Mouse (Mus musculus) C2C12 (cell line): ENCODE measurements at regions not wholly inside any gene's neighbourhood (a gene's known extent, or its start where the extent isn't known, plus 50 kb on each side); places are given as distances from the start of the nearest gene placed in this dataset.

Experiments used
- CTCF ChIP-seq: IDR thresholded peaks from one replicate; pipeline ENCODE4 v1.5.1; 2011; ENCODE audit not compliant: control insufficient read depth, insufficient read depth, insufficient read length
- FOSL1 ChIP-seq: IDR thresholded peaks from one replicate; pipeline ENCODE4 v1.8.0; 2011; ENCODE audit warnings: mild to moderate bottlenecking, low read length; ENCODE audit not compliant: poor library complexity, insufficient read depth, severe bottlenecking

DNA sequence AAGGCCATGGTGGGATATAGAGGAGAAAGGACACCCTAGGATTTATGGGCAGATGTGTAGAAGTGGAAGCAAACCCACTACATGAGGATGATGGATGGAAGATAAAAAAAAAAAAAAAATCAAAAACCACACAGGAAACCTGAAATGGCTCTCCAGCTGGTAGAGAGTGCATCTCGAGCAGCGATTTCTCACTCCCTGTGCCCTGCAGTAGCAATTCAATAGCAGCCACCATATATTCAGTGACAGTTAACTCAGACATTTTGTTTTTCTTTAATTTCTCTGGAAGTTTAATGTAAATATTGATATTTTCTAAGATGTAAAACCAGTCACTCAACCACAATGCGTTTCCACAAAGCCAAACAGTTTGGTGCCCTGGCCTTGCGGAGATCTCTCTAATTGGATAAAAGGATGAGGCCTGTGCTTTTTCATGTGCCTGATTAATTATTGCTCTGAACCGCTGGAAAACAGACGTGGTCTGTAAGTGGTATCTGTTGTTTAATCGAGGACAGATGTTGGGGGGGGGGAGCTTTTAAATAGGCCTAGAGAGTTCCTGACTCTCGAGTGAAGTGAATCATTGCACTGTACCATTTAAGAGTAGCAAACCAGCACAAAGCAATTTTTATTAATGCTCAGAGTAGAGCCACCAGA, 68.0 kb upstream of the Shisa3 start:
- TF ChIP-seq CTCF (no peak), FOSL1 (no peak)
